Mouse (Mus musculus) adipose tissue, adult 10 weeks (tissue): ENCODE measurements around the gene Rhox9. TPM values are rescaled to one million over a fixed set of nuclear protein-coding genes. Genes with fewer than 3 reads are reported as not detected.

Source experiments
- polyA plus RNA-seq: library from polyadenylated mRNA; stranded (reverse); fragments of 350-450 nt; fragmentation: Illumina TruSeq; extraction: RNeasy Lipid Tissue Mini Kit (QIAGEN cat#74804); gene quantifications from one replicate; pipeline ENCODE4 v1.2.3, GENCODE M21; 2014; ENCODE audit warnings: low read depth, low replicate concordance

Rhox9 gene
- not detected for polyA plus RNA-seq

GRCm38 (mm10) chrX:37901670-37902069 lies at the start of gene Rhox9:
TSS of gene Rhox9 (minus strand) at chrX:37901770.

GRCm38 (mm10) chrX:37897132-37897531 lies 4.4 kb downstream of the Rhox9 start, which contains the start of gene Rhox7b:
TSS of gene Rhox7b (minus strand) at chrX:37897232.

GRCm38 (mm10) chrX:37878844-37879243 lies 22.7 kb downstream of the Rhox9 start, which contains the start of gene Rhox8:
TSS of gene Rhox8 (minus strand) at chrX:37878944.

Other genes starting within 250 kb of the Rhox9 start
- gene Rhox3h, start 233.0 kb downstream of the Rhox9 start, polyA plus RNA-seq, result not detected
- not detected for gene Rhox2h, start 228.5 kb downstream of the Rhox9 start, polyA plus RNA-seq
- 1.9 TPM for gene Rhox5, start 96.9 kb downstream of the Rhox9 start, polyA plus RNA-seq
- not detected for gene Rhox6, start 74.9 kb downstream of the Rhox9 start, polyA plus RNA-seq
- not detected for gene Rhox7a, start 70.1 kb downstream of the Rhox9 start, polyA plus RNA-seq
- 0.96 TPM for gene Rhox8, start 22.8 kb downstream of the Rhox9 start, polyA plus RNA-seq
- not detected for gene Rhox7b, start 4.5 kb downstream of the Rhox9 start, polyA plus RNA-seq
- gene Btg1-ps1, start 117.0 kb upstream of the Rhox9 start, polyA plus RNA-seq, result not detected
- not detected for gene Btg1-ps2, start 141.3 kb upstream of the Rhox9 start, polyA plus RNA-seq
- not detected for gene Rhox10, start 164.7 kb upstream of the Rhox9 start, polyA plus RNA-seq
- gene Rhox11, start 183.4 kb upstream of the Rhox9 start, polyA plus RNA-seq, result not detected
- gene Rhox12, start 209.1 kb upstream of the Rhox9 start, polyA plus RNA-seq, result not detected
- not detected for gene Rhox13, start 219.4 kb upstream of the Rhox9 start, polyA plus RNA-seq